Mouse (Mus musculus): ENCODE results near the gene Lgi1.
A peak's percentile ranks its signal among the peaks of the same experiment; 100 is the strongest.

Gene Lgi1

DNA sequence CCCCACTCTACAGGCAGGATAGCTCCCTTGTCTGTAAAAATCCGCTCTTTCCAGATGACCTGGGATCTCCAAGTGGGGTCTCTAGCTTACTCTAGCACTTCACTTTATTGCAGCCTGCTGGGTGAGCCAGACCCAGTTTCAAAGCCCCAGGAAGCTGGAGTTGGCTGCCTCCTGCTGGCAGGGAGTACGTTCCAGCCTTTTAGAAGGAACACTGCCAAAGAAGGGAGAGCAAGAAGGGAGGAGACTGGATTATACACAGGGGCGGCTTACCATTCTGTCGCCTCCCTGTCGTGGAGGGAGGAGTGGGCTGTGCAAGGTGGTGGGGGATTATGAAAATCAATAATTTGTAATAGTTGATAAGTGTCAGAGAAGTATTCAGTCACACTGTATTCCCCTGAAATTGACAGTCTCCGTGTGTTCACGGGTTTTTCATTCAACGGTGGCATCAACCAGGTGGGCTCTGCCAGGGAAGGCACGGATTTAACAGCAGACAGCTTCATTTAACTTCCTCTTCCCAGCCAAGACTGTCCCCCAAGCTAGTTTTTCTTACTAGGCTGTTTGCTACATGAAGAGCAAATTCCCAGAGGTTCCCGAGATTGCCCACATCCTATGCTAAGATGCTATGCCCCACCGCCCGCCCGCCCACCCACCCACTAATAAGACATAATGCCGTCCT is 369 bp upstream of the Lgi1 start:
- no peak for DNase-seq

DNA sequence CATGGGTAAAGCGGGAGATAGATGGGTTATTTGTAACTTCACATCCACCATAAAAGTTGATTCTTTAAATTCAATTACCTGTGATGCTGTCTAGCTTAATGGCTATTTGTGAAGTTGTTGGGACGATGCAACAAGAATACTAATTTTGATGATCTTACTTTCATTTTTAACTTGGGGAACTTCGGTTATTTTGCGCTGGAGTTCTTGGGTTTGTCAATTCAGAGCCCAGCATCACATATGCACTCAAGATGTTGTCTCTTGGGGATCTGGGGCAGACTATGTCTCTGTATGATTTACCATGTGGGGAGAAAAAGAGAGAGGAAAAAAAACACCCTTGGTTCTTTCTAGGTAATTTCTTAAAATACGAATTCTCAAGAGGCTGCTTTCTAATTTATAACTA is 1.4 kb downstream of the Lgi1 start:
- DNase-seq: no peak

DNA sequence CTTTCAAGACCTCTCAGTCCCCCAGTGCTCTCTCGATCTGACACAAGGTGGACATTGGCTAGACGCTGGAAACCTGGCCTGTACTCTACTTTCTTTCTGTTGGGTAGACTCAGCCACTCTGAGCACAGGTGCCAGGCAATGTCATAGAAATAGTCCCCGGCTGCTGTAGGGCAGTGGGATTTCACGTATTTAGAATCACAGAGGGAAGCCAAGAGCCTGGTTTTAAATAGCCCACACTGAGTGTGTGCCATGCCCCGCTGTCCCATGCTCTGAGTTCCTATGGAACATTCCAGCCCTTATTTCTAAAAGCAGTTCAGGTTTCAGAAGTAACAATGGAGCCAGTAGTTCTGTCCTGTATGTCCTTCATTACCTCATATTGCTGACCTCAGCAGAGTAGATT is 3.1 kb downstream of the Lgi1 start:
- DNase-seq: no peak

DNA sequence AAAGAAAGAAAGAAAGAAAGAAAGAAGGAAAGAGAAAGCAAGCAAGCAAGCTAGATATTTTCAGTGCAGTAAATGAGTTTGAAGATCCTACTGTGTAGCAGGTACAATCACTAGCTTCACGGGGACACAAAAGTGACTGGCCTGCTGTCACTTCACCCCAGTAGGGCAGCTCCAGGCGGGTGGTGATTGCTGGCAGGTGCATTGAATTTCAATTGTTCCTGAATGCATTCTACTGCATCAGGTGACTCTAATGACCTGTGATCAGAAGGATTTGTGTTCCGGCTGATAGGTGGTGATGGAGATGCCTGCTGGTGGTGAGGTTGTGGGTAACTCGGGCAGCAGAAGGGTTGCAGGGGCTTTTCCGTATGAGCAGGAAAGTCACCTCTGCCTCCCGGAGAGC is 6.7 kb downstream of the Lgi1 start:
- no peak for DNase-seq

DNA sequence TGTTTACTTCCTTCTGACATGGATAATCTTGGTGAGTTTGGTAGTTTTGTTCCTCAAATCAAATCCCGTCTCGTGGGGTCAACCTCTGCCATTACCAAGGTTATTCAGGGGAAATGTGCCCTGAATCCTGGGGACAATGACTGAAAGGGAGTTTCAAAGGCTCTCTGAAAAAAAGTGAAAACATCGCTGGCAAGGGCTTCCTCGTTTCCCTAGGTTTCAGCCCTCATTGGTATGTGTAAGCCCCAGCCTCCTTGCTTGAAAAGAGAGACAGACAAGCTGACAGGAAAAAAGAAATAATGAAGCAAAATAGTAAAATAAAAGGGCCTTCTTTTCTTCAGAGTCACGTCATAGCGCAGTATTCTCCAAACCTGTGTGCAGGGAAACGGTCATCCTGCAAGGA is 9.5 kb downstream of the Lgi1 start:
- DNase-seq: no peak

DNA sequence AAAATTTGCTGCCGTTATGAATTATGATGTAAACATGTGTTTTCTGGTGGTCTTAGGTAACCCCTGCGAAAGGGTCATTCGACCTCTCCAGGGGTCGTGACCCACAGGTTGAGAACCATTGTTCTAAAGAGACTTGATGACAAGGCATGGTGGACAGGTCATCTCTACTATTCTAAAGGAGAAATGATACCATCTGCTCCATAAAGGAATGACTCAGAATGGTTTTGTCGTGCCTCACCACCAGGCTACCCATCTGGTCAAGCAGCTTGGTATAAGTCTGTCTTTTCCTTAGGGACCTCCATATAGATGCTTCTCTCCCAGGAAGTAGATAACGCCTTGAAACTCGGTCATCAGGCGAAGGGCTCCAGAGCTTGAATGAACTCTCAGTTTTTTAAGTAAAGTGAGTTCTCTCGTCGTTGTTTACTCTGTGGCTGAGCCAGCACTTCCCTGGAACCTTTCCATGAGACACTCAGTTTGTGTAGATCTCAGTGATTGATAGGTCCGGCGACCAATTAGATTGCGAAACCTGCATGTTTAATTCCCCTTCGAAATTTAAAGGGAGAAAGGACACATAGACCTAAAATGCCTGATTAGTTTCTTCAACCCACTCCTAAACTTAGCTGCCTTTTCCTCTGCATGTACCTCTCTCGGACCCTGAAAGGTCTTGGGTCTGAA is 10.5 kb downstream of the Lgi1 start:
- DNase-seq: no peak

DNA sequence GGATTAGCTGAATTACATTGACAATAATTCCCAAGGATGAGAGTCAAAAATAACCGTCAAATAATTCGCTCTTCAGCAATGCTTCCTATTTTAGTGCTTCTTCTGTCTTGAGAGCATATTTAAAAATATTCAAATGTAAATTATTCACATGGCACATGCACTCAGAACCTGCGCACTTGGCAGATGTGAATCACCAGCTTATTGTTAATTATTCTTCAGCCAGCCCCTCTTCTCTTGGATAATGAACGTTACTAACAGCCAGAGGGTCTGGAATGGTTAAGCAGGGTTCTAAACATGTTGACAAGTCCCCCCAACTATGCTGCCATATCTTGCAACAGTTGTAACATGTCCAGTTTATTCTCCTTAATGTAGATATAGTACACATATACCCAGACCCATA is 11.9 kb downstream of the Lgi1 start:
- no peak for DNase-seq

DNA sequence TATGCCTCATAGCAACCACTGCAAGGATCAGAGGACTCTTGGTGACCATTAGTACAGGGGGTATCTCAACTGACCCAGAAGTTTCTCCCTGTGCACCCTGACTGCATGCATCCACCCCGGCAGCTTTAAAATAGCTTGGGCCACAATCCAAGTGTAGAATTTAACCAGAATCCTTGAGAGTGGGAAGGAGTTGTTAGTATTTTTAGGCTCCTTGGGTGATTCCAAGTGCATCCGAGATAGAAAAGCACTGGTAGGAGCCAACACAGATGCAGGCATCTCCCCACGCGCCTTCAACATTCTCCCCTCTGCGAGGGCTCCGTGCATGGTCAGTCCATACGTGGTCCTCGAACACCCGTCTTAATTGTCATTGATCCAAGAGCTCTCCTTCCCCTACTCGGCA is 15.9 kb downstream of the Lgi1 start:
- no peak for DNase-seq

DNA sequence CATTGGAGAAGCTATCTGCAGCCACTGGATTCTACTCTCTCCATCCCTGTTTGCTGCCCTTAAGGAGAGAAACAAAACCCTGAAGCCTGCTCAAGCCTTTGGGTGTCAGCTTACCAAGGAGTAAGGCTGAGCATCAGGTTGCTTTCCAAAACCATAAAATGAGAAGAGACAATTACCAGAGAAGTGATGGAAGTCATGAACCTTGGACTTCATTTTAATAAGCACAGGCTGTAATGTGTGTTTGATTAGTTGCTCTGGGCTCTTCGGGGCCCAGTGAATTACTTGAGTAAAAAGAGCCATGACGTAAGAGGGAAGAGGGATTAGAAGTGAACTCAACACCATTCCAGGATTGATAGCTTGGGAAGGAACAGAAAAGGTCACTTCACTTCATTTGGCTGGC is 18.1 kb downstream of the Lgi1 start:
- no peak for DNase-seq

DNA sequence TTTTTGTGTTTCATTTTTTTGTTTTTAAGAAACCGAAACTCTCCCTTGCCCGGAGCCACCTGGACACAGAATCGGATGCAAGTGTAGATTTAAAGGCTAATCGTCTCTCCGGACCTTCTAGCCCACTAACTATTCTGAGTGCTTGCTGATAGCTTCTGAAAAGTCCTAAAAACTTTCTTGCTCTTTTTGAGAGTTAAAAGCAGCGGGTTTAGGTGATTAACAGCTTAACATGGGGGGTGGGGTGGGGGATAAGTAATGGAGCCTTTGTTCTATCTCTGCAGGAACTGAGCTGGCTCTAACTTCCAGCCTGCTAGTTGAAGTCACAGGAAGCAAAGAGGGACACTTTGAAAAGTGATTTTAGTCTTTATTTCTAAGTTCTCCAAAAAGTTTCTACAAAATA is 24.2 kb downstream of the Lgi1 start:
- DNase-seq: no peak

DNA sequence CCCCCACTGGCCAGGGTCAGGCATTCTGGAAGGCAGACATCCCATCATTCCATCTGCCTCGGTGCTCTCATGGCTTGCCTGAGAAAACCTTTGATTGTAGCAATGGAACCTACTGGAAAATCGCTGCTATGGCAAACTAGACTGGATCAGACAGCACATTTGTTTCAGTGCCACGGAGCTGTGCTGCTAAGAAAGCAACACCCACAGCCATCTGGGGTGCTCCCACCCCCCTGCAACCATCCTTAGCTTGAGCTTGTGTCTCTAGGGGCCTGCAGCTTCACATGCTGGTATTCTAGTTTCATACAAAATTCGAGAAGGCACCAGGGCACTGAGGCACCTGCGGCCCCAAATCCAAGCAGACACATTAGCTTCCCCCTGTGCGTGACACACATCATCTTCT is 27.1 kb downstream of the Lgi1 start:
- no peak for DNase-seq

DNA sequence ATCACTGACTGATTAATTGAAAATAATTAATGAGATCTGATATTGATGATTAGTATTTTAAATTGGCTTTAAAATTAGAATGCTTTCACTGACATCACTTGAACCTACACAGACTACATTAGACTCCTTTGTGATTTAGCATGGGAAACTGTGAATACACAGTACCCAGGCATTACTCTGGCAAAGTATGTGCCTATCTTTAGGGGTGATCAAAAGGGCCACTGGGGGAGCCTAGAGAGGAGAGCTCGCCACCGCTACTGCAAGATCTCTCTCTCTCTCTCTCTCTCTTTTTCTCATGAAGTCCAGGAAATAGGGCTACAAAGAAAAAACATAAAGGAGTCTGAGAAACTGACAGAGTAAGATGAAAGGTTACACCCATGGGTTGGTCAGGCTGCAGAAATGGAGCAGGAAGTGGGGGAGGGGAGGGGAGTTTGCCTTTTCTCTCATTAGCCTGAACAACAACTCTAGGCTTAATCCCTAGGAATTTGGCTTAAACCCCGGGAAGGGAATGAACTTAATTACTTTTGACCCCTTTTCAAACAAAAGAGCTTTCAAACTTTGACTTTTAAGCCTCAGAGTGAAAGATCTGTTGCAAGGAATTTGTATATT is 33.8 kb downstream of the Lgi1 start:
- DNase-seq: peak; percentile 26

DNA sequence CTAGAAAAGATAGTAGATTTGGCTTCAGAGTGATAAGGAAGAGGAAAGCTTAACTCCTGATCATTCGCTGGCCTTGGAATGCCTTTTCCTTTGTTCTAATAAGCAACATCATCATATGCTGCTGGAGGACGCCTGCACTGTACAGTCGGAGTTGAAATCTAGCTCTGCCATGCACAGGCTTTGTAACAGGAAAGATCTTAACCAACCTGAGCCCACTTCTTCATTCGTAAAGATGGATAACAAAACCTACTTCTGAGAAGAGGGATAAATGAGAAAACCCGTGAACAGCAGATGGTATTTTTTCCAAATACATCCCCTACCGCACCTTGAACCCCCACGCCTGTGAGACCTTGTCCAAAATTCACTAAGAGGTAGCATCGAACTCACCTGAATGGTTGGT is 43.8 kb downstream of the Lgi1 start:
- no peak for DNase-seq

DNA sequence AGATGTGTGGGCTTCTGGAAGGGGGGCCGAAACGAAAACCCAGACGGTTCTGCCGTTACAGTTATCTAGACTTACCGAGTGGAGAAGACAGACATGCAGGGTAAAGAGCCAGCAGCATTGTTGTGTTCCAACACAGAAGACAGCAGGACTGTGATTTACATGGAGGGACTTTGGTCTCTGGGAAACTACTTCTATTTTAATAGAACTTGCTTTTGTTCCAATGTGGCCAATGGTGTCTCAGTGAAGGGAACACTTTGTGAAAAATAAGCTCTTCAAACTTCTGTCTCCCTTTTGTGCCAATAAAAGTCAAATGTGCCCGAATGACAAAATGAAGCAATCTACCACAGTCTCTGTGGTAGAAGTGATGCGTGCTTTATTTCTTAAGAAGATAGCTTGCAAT is 50.8 kb downstream of the Lgi1 start:
- DNase-seq: no peak

DNA sequence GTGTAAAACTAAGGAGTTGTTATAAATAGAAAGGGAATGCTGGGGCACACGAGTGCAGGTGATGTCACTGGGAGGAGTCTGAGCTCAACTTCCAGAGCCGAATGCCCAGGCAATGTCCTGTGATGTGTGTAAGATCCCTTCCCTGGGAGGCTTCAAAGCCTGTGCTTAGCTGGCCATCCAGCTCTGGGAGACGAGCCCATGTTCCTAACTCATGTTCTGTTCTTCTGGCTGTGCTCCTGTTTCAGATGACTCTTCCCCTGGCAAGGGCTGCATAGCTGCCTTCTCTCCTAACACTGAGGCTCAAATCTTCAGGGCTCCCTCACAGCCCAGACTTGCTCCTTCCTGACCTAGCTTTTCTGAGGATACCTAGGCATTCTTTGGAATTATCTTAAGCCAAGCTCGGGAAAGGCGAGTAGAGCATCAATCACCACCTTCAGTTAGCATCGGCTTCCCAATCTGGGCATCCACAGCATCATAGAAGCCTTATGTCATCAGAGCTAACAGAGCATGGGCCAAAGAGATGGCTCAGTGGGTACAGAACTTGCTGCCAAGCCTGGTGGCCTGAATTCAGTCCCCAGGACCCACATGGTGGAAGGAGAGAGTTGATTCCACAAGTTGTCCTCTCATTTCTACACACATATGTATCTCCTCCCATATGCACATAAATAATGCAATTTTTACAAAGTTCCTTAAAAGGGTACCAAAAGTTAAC is 52.4 kb downstream of the Lgi1 start:
- DNase-seq: no peak

DNA sequence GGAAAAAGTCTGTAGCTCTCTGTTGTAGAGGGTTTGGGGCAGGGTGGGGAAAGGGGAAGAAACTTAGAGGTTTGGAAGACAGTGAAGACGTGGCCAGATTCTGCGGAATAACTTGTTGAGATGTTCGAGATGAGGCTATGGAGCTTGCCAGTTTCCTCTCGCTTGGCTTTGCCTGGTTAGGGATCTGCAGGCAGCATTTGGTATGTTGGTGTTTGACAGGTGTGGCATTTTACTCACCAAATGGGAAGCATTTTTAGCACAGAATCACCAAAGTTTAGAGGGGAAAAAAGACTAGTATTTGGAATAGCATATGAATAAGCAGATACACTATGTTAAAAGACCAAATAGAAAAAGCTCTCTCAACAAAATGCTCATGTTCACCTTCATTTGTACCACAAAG is 54.0 kb downstream of the Lgi1 start:
- no peak for DNase-seq

DNA sequence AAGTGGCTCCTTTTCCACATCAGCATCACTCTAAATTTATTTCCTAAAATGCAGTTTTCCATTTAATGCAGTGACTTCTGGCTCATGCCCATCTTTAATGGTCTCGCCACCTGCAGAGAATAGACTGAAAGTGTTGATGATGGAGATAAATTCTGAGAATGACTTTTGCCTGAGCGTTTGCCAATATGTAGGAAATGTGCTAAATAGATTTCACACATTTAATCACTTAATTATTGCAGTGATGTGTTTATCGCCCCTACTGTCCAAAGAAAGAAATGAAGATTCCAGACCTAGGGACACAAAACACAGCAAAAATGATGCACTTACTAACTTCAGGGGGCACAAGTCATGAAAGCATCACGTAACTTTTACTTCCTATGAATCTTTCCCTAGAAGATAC is 54.8 kb downstream of the Lgi1 start:
- no peak for DNase-seq

DNA sequence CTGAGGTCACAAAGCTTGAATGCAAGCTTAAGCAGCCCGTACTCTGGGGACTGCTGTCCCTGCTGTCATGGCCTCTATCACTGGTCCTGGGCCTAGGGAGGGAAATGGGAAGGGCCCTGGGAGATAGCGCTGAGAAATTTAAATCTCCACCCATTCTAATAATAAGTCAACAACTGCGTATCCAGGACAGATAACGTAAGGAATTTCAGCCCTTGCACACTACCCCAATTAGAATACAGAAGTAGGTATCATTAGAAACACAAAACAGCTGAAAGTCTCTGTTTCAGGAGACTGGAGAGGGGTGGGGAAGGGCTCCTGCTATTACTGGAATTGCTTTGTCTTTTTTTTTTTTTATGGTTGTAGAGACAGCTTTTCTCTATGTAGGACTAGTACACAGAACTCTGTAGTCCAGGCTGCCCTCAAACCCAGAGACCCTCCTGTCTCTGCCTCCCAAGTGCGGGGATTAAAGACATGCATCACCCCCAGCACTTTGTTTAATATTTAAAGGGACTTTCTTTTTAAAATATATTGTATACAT is 56.4 kb downstream of the Lgi1 start:
- no peak for DNase-seq

DNA sequence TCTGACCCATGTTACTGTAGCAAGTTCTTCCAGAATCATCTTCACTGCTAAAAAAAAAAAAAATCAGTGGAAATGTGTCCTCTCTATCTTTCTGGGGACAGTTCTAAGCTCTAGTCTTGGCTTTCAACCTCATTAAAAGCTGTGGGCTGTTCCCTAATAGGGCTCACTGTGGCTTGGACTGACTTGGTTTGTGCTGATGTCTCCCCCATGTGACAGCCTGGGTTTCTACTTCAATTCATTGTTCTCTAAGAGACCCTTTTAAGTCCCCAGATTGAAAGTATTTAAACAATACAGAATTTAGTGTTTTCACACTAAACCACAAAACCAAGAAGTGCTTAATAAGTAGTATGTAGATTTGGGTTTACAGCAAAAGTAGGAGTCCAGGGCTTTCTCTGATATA is 59.4 kb downstream of the Lgi1 start:
- DNase-seq: no peak

DNA sequence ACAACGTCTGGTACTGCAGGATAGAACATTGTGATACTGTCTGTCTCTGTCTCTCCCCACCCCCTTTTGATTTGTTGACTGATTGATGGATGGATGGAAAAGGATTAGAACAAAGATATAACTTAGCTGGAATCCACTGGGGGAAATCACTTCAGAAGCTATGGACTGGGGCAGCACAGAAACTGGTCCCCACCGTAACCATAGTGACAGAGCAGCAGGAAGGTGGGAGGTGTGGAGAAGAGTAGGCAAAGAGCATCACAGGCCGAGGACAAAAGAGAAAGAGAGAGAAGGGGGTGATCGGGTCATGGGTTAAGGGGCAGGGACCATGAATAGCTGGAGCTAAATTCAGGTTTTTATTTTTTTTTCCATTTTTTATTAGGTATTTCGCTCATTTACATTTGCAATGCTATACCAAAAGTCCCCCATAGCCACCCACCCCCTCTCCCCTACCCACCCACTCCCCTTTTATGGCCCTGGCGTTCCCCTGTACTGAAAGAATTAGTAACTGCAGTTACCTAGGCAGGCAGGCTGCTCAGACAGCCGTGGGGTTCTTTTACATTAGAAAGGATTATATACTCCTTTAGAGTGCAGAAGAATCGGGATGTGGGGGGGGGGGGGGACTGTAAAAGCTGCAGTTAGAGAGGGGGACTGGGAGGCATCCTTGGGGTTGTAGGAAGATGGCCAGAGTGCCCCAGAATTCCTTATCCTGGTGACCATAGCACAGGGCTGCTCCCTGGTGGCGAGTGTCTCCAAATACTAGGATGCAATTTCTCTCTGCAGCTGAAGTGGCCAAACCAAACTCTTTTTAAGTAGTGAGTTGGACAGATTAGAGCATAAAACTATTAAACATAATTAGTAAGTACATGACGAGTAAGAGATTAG is 60.1 kb downstream of the Lgi1 start:
- no peak for DNase-seq

DNA sequence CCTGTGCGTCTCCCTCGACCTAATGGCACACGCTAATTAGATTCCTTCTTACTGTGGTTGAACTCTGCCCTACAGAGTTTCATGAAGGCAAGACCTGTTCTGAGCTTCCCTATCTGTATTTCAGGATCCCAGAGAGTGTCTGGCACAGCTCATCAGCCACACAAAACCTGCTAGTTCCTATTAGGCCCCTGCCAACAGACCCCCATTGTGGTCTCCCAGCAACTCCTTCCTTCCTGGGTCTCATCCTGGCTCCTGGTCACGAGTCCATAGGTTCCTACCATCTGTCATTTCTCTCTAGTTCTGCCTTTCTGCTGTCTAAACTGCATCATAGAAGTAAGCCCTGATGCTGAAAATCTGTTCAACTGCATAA is 60.7 kb downstream of the Lgi1 start:
- no peak for DNase-seq

DNA sequence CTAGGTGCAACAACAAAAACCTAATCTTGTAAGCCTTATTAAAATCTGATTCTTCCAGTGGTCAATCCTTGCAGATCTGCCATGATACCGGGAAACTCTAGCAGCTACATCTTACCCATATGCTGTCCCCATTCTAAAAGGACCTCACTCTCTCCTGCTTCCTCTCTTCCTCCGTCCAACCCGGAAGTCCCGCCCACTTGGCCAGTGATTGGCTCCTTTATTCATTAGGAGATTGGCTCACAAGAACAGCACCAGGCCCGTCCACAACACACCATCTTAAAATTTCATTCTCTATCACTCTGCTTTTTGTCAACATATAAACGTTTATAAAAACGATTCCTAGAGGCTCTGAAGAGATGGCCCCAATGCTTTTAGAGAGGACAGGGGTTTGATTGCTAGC is 61.5 kb downstream of the Lgi1 start:
- no peak for DNase-seq

DNA sequence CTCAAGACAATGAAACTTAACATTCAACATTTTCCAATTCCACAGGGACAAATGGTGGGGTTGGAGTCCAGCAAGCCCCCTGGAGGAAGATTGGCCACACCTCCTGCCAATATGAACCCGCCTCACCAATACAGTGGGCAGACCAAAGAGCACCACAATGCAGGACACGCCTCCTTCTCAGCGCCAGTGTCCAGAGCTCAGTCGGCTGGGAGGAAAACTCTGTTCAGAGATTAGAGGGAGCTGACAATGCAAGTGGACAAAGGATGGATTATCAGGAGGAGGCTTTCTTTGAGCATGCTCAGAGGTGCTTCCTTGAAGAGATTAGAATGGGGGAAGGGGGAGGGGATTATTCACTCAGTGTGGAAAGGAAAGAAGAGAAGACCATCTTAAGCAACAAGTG is 62.7 kb downstream of the Lgi1 start:
- DNase-seq: no peak

Measured in thymus, postnatal 25 days (tissue).